Mouse (Mus musculus) embryonic stem cell, embryonic (primary cell): ENCODE data around the gene Nupl2.

Experiments
- CTCF ChIA-PET, 4 experiments: fragments of 300-600 bp in 2 of 4; fragments of 350-600 bp in 2 of 4; sonication (Branson Sonifier 250); formaldehyde crosslinking; loops; one replicate each; lab custom pipeline; 2022; ENCODE audit warnings: inconsistent platforms in 2 of 4; lab: Charles Lee
- POLR2A ChIA-PET, 4 experiments: fragments of 300-600 bp in 2 of 4; fragments of 350-600 bp in 2 of 4; sonication (Branson Sonifier 250); formaldehyde crosslinking; loops; one replicate each; lab custom pipeline; 2022; ENCODE audit warnings: antibody characterized with exemption in 4 of 4, inconsistent platforms in 1 of 4; lab: Charles Lee

Nupl2 gene

DNA sequence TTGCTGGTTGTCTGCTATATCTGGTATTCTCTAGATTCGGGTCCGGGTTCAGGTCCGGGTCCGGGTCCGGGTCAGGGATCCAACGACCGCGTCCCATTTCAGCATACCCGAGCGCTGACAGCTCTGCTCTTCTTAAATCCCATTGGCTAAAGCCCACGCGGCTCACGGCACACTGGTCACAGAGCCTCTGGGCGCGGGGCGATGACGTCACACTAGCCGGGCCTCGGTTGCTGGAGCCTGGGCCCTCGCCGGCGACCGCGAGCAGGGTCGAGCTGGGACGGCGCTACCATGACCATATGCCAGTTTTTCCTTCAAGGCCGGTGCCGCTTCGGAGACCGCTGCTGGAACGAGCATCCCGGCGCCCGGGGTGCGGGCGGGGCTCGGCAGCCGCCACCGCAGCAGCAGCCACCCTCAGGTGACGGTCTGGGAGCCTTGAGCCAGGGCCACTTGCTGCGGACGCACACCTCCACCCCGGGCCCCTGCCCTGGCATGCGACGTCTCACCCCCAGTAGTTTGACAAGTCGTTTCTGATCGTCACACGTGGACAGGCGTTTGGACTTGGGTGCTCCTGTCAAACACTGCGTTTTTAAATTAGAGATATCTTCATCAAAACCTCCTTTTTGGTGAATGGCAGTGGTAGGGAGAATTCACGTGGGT, at the start of gene Nupl2:
Gene Nupl2, plus strand, starts transcription at position 175 of the 657 bp plus-strand sequence.
- ChIA-PET POLR2A (interaction anchor here (0.6 to 2.3 kb wide), 31 partner anchors 8 to 438 kb away, joined by 3 to 9 read pairs (median 3); partner anchors contain the start of genes Abcb8 (in 1 of the 4) and Klhl7 (in 1 of the 4)), CTCF (interaction anchor here in 2 of 4 experiments (0.5 to 1.0 kb wide), 6 partner anchors 42 to 286 kb away, joined by 3 to 4 read pairs (median 3); partner anchors contain the start of gene Abcb8 (in 1 of the 2))

- ChIA-PET CTCF (no interaction called here), POLR2A (interaction anchor here in 1 of 4 experiments (0.9 to 1.6 kb wide), 2 partner anchors 12 to 630 kb away, joined by 4 to 5 read pairs; no protein-coding TSS in a partner anchor)
Measured at GRCm38 (mm10) chr5:24122221-24122620, 42.5 kb upstream of the Nupl2 start.

DNA sequence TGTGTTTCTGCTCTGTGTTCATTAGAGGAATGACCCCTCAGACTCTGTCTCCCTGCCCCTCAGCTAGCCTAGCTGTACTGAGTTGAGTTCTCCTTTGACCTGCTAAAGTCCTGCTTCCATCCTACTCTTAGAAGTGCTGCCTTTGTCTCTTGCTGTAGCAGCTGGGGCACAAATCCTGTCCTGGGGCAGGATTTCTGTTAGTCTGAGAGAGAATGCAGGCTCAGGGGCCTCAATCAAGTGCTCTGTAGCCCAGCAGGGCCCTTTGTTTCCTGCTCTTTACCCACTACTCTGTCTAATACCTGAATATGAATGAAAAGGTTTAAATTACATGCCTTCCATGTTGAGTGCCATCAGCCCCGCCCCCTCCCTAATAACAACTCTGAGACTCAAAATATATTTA, 40.6 kb upstream of the Nupl2 start:
- CTCF ChIA-PET, result interaction anchor here in 1 of 4 experiments (1.1 kb wide), 1 partner anchor 237 kb away, joined by 3 read pairs; no protein-coding TSS in a partner anchor
- POLR2A ChIA-PET, result interaction anchor here in 2 of 4 experiments (1.2 to 2.1 kb wide), 3 partner anchors 9 to 14 kb away, joined by 5 to 7 read pairs (median 6); no protein-coding TSS in a partner anchor

DNA sequence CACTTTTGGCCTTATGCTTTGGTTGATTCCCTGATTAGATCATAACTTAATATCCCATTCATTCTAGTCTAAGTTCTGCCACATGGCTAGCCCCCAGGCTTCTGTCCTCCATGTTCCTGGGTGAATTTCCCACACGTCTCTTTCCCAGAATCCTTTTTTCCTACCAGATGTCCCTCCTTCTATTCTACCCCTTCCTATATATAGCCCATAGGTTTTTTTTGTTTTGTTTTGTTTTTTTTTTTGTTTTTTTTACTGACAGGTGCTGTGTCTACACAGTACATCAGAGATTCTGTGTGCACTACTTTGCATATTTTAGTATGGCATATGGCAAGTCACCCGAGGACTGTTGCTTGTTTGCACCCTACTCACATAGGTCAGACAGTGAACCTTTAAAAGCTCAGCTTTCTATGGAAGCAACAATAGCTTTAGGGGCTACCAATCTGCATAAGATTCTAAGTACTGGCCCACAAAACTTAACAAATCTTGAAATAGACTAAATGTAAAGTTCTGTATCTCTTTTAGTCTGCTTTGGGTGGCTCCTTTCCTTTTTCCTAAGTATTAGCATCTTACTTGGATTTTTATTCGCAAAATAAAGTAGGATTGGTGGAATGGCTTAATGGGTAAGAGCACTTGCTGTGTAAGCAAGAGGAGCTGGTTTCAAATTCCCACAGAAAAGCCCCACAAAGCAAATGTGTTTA, 40.0 kb upstream of the Nupl2 start:
- CTCF ChIA-PET, result interaction anchor here in 1 of 4 experiments (1.1 kb wide), 1 partner anchor 236 kb away, joined by 3 read pairs; no protein-coding TSS in a partner anchor
- POLR2A ChIA-PET, result interaction anchor here in 3 of 4 experiments (0.6 to 2.1 kb wide), 8 partner anchors 8 to 33 kb away, joined by 3 to 7 read pairs (median 4); no protein-coding TSS in a partner anchor

- ChIA-PET POLR2A (interaction anchor here in 2 of 4 experiments (0.5 to 1.9 kb wide), 5 partner anchors 10 to 20 kb away, joined by 3 to 7 read pairs (median 4); no protein-coding TSS in a partner anchor), CTCF (no interaction called here)
Measured at GRCm38 (mm10) chr5:24125910-24126636, 38.7 kb upstream of the Nupl2 start.

DNA sequence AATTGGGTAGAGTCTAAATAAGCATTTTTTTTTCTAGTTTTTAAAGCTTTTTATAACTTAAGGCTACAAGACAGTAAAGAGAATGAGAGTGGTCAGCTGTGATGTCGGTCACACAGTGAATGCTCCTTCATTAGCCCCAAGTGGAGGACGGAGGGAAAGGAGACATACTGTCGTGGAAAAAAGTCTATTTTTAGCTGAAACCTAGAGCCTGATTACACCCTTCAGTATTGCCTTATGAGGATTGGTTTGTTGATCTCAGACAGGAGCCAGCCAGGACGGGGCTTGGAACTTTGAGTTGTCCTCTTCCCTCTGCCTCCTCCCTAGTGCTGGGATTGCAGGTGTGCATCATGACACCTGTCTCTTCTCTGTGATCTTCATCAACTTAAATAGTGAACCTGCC, 37.8 kb upstream of the Nupl2 start:
- CTCF ChIA-PET, result no interaction called here
- POLR2A ChIA-PET, result interaction anchor here in 2 of 4 experiments (0.5 to 1.7 kb wide), 2 partner anchors 11 to 19 kb away, joined by 3 to 7 read pairs; no protein-coding TSS in a partner anchor

GRCm38 (mm10) chr5:24146964-24147363, 17.8 kb upstream of the Nupl2 start:
- ChIA-PET CTCF (interaction anchor here in 1 of 4 experiments (1.1 kb wide), 1 partner anchor 270 kb away, joined by 3 read pairs; no protein-coding TSS in a partner anchor), POLR2A (interaction anchor here in 1 of 4 experiments (0.8 kb wide), 1 partner anchor 29 kb away, joined by 7 read pairs; no protein-coding TSS in a partner anchor)

GRCm38 (mm10) chr5:24152199-24152598, 12.6 kb upstream of the Nupl2 start:
- ChIA-PET POLR2A (interaction anchor here in 2 of 4 experiments (0.9 to 2.7 kb wide), 2 partner anchors 12 to 13 kb away, joined by 3 to 8 read pairs; partner anchors contain the start of gene Nupl2 (in 2 of the 2)), CTCF (no interaction called here)

- ChIA-PET CTCF (no interaction called here), POLR2A (no interaction called here)
Measured at GRCm38 (mm10) chr5:24156774-24157173, 8.0 kb upstream of the Nupl2 start.

- ChIA-PET CTCF (interaction anchor here in 3 of 4 experiments (0.5 to 1.6 kb wide), 13 partner anchors 36 to 612 kb away, joined by 3 to 5 read pairs (median 3); no protein-coding TSS in a partner anchor), POLR2A (interaction anchor here in 2 of 4 experiments (1.0 to 2.4 kb wide), 4 partner anchors 8 to 19 kb away, joined by 3 to 7 read pairs (median 4); no protein-coding TSS in a partner anchor)
Measured at GRCm38 (mm10) chr5:24167263-24167662, 2.5 kb downstream of the Nupl2 start.

GRCm38 (mm10) chr5:24169881-24170280, 5.1 kb downstream of the Nupl2 start:
- ChIA-PET CTCF (interaction anchor here in 1 of 4 experiments (1.2 kb wide), 1 partner anchor 191 kb away, joined by 3 read pairs; no protein-coding TSS in a partner anchor), POLR2A (interaction anchor here in 1 of 4 experiments (1.3 kb wide), 1 partner anchor 18 kb away, joined by 3 read pairs; no protein-coding TSS in a partner anchor)

DNA sequence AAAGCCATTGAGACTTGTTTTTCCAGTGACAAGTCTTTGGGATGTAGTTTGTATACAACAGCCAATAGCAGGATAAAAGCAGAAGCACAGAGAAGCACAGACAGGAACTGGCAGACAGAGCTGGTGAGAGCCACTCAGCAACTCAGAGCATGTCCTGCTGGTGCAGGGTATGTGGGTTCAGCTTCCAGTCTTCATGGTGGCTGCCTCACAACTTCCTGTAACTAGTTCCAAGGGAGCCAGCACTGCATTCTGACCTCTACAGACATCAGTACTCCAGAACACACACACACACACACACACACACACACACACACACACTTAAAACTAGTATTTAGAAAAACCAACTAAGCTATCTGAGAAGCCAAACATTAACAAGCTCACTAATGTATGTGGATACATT, 7.3 kb downstream of the Nupl2 start:
- POLR2A ChIA-PET, result interaction anchor here in 3 of 4 experiments (0.6 to 3.1 kb wide), 12 partner anchors 8 to 866 kb away, joined by 3 to 14 read pairs (median 4); partner anchors contain the start of gene Nupl2 (in 1 of the 3)
- CTCF ChIA-PET, result interaction anchor here (0.6 to 1.6 kb wide), 6 partner anchors 22 to 312 kb away, joined by 3 to 5 read pairs (median 4); partner anchors contain the start of gene Abcb8 (in 1 of the 4)

DNA sequence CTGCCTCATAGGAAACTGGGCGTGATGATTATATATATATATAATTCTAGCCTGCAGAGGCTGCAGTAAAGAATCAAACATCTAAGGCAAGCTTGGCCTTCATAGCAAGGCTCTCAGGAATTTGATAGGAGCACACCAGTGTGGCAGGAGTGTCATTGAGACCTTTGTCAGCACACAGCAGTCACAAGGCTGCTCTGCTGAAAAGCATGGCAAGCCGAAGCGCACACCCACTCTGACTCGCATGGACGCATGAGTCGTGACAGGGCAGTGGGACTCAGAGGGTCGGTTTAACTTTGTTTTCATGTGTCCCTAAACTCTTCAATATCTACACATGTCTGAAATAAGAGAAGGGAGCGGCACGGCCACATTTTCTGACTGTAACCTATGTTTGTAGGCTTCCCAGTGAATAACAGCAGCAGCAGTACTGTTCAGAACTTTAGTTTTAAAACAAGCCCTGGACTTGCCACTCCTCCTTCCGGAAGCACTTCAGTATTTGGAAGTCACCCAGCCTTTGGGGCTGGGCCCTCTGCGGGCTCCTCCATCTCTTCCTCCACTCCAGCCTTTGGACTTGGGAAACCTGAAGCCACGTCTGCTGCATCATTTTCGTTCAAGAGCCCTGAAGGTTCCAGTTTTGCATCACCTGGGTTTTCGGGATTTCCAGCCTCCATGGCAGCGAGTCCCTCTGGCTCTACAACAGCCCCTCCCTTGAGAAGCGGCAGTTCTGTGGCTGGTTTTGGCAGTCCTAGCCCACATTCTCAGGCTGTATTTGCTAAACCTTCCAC, 16.9 kb downstream of the Nupl2 start:
- CTCF ChIA-PET, result no interaction called here
- POLR2A ChIA-PET, result interaction anchor here in 3 of 4 experiments (0.5 to 2.0 kb wide), 14 partner anchors 9 to 835 kb away, joined by 3 to 14 read pairs (median 3); partner anchors contain the start of gene Nupl2 (in 1 of the 3)

DNA sequence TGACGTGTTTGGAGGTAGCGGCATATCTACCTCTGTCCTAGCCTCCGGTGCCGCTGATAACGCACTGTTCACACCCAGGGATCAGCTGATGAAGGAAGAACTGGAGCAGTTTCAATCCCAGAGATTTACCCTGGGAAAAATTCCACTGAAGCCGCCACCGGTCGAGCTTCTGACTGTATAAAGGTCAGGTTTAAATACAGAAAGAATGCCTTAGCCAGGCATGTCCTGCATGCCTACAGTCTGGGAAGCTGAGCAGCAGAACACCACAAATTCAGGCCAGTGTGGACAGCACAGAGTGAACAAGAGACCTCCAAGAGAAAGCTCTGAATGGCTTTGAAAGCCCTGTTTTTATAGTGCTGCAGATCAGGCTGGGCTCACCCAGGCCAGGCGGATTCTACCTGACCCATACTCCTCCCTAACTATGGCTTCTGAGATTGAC, 17.6 kb downstream of the Nupl2 start:
- POLR2A ChIA-PET, result interaction anchor here in 3 of 4 experiments (0.6 to 2.0 kb wide), 8 partner anchors 10 to 835 kb away, joined by 3 to 14 read pairs (median 4); partner anchors contain the start of gene Nupl2 (in 1 of the 3)
- CTCF ChIA-PET, result interaction anchor here in 1 of 4 experiments (0.6 kb wide), 1 partner anchor 21 kb away, joined by 3 read pairs; no protein-coding TSS in a partner anchor

- POLR2A ChIA-PET, result interaction anchor here in 2 of 4 experiments (1.2 to 2.0 kb wide), 3 partner anchors 10 to 24 kb away, joined by 3 to 14 read pairs (median 6); no protein-coding TSS in a partner anchor
Measured at GRCm38 (mm10) chr5:24183096-24183495, 18.3 kb downstream of the Nupl2 start.

GRCm38 (mm10) chr5:24184011-24184410, 19.2 kb downstream of the Nupl2 start:
- CTCF ChIA-PET, result interaction anchor here in 1 of 4 experiments (0.6 to 1.1 kb wide), 2 partner anchors 300 to 361 kb away, joined by 3 to 5 read pairs; no protein-coding TSS in a partner anchor
- POLR2A ChIA-PET, result interaction anchor here in 3 of 4 experiments (0.5 to 1.5 kb wide), 4 partner anchors 11 to 547 kb away, joined by 3 to 7 read pairs (median 4); partner anchors contain the start of gene Wdr86 (in 1 of the 3)

More at GRCm38 (mm10) chr5:24183096-24183495, 18.3 kb downstream of the Nupl2 start:
- CTCF ChIA-PET, result interaction anchor here in 1 of 4 experiments (0.6 kb wide), 1 partner anchor 20 kb away, joined by 3 read pairs; no protein-coding TSS in a partner anchor
